Mouse (Mus musculus): Measurements from ENCODE around the gene Ddx55.

Gene Ddx55

DNA sequence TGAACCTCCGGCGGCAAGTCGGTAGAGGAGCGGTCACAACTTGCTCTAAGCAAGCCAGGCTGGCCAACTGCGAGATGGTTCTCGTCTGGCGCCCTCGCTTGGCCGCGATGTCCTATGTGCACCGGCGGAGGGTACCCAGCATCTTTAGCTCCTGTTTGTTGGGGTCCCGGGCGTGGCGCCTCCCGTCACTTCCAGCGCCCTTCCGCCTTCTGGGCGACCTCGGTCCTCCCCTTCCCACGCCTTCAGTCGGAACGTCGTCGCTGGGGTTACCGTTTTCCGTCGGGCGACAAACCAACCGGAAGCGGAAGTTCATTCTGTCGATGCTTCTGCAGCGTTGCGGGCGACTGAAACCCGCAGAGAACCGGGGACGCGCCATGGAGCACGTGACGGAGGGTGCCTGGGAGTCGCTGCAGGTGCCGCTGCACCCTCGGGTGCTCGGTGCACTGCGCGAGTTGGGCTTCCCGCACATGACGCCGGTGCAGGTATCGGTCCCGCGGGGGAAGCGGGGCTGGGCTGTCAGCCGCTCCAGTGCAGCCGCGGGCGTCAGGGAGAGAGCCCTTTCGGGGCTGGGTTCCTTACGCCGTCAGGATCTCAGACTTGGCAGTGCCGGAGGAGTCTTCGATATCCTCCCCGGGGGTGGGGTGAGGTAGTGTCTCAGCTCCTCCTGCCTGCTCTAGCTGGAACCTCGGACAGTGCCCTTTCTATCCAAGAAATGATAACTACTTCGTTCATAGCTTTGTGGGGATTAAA is at the start of gene Ddx55:
TSS of gene Ddx55 (plus strand) at position 307 of the 750 bp plus-strand sequence.
- DNase-seq (ENCODE audit: low spot score): peak; percentile 94

DNA sequence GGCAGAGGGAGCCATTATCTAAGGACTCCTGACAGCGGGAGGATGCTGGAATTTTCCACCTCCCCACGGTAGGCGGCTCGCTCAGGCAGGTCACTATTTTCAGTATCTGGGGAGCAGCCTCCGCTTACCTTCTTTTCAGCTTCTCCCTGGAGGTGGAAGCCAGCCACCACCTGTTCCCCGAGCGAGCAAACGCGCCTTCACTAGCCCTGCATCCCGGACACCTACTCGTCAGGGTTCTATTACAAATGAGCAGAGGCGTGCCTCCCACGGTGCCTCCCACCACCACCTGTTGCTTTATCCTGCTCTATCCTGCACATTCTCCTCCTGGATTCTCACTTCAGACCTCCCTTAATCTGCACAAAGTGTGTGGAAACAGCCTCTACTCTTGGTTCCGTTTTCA is 48.9 kb upstream of the Ddx55 start:
- no peak for DNase-seq (ENCODE audit: low spot score)

DNA sequence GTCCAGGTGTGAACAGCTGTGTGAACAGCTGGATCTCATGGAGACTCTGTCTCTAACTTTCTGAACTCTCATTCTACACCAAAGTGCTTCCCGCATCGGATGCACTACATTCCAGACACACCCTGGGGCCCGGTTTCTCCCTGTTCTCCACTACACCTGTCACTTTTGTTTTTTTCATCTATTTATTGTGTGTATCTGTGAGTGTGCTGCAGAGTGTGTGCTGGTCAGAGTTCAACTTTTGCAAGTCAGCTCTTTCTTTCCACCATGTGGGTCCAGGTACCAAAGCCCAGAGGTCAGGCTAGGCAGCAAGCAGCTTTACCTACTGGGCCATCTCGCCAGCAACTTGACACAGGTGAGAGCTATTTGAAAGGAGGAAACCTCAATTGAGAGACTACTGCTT is 47.4 kb upstream of the Ddx55 start:
- DNase-seq (ENCODE audit: low spot score): no peak

DNA sequence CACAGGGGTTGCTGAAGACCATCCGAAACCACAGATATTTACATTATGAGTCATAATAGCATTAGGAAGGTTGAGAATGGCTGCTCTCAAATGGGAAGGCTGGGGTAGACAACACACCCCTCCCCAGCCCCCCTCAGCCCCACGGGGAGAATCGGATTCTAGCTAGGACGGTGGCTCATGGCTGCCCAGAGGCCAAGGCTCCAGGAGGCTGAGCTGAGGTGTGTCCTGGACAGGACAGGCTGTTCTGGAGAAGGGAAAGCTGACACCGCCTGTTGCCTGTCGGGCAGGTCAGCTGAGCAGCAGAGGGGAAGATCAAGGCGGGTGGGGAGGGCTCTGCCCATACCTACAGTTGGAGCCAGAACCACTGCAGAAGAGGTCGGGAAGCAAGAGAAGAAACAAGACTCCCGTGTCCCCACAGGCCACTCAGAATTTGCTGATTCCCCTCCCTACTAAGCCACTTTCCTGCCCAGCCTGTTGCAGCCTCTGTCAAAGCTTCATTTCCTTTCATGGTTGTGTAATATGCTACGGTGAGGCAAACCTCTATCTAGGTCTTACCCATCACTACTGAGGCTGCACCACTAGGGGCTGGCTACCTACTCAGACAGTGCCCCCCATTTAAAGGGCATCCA is 45.8 kb upstream of the Ddx55 start:
- no peak for DNase-seq (ENCODE audit: low spot score)

DNA sequence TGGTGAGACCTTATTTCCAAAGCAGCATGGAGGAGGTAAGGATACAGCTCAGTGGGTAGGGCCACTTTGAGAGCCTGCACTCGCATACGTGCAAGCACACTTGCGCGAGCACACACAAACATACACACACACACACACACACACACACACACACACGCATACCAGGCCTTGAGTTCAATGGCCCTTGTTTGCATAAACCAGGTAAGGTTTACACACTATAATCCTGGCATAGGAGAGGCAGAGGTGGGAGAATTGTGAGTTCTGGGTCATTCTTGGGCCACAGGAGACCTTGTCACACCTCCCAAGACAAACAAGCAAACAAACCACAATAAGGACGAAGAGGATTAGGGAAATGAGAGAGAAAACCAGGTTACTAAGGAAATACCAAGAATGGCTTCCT is 43.5 kb upstream of the Ddx55 start:
- no peak for DNase-seq (ENCODE audit: low spot score)

DNA sequence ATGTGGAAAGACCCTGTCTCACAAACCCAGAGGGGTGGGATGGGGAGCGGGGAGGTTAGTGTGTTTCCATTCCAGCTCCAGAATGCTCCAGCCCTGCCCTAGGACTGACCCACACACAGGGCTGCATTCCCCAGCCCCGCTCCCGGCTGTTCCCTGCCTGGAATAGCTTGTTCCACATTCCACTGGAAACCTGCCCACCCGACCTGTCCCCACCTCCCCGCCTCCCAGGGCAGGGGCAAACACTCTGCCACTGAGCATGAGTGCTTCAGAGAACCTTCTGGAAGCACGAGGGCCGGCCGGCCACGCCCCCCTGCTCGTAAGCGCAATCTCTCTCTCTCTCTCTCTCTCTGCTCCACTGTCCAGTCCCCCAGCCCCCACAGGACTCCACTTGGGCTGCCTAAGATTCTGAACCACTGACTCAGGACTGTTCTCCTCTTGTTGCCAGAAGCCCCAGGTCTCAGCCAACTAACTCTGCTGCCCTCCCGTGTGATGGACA is 42.9 kb upstream of the Ddx55 start:
- no peak for DNase-seq (ENCODE audit: low spot score)

DNA sequence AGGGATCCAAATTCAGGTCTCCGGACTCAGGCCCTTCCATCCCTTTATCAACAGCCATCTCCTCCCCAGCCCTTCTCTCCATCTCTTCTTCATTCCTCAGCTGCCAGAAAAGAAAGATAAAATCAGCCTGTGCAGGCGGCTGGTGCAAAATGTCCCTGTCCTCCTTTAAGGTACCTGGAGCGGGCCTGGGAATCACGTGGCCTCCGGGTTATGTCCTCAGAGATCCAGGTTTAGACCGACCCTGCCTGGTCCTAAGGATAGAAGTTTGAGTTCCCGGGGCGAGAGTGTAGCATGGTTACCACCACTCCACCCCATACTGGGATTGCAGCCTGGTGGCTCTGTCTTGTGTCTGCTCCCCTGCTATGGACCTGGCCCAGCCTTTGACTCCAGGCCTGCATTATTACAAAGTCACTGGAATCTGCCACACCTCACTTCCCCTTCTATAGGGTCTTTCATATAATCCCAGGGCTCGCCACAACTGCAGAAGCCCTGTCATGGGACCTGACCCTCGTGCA is 42.1 kb upstream of the Ddx55 start:
- DNase-seq (ENCODE audit: low spot score): no peak

DNA sequence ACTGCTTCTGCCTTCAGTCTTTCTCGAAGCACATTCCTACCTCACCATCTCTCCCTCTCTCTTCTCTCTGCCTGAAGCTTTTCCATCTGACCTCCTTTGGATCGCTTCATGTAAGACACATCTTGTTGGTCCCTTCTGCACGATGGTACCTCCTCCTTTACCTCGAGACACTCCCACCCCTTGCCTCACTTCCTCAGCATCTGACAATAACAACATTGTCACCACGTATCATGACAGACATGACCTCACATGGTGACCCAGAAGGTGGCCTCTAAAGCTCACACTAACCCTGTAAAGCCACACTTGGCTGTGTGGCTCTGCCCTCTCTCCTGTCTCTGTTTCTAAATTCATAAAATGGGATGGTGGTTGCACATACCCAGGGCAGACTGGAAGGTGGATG is 36.9 kb upstream of the Ddx55 start:
- no peak for DNase-seq (ENCODE audit: low spot score)

DNA sequence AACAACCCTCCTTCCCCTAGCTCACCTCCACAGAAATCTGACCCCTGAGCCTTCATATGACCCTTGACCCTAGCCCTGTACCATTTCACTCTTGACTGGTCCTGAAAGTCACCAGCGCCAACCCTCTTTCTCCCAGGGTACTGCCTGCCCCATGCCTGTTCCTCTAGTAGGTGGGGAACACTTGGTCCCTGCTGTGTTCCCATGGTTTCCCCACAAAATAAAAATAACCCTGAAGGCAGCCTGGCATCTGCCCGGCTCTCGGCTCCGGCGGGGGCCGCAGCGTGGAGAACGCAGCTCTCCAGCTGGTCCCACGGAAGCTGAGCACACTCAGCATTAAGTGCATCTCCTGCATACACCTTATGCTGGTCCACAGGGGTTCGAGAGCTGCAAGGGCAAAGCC is 34.0 kb upstream of the Ddx55 start:
- DNase-seq (ENCODE audit: low spot score): no peak

DNA sequence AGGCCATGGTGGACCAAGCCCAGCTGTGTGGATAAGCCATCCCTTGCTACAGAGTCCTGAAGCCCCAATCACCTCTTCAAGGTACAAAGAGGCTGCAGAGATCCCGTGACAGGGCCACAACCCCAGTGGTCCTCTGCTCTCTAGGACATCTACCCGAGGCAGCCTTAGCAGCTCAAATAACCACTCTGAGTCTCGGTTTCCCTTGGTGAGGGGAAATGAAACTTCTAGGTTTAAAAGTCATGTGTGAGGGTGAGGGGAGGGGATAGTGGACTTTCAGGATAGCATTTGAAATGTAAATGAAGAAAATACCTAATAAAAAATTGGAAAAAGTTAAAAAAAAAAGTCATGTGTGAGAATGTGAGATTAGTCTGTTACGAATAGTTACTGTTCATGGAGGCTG is 31.1 kb upstream of the Ddx55 start:
- no peak for DNase-seq (ENCODE audit: low spot score)

DNA sequence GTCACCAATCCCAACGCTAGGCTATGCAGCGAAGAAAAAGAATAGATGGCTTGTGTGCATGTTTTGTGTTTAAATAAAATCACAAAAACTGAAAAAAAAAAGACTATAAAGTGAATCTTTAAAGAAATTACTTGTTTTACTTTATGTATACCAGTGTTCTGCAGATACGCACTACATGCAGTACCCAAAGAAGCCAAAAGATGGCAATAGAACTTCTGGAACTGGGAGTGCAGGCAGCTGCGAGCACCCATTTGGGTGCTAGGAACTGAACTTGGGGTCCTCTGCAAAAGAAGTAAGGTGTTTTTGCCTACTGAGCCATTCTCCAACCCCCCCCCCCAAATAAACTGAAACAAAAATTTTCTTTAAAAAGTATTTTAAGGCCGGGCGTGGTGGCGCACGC is 29.6 kb upstream of the Ddx55 start:
- DNase-seq (ENCODE audit: low spot score): no peak

DNA sequence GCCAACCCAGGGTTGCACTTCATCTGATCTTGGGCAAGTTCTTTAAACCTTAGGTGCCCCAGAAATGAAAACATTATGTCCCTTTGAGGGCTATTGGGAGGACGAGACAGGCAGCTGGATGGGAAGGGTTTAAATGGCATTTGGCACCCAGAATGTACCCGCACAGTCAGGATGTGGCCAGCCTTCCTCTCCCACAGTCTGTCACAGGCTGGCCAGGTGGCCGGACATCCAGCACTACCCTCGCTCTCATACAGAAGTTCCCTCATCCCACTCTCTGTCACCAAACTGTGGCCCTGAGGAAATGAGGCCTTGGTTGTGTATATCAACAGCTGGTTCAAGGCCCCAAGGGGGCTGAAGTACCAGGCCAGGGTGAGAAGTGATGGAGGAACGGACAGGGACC is 27.7 kb upstream of the Ddx55 start:
- DNase-seq (ENCODE audit: low spot score): no peak

DNA sequence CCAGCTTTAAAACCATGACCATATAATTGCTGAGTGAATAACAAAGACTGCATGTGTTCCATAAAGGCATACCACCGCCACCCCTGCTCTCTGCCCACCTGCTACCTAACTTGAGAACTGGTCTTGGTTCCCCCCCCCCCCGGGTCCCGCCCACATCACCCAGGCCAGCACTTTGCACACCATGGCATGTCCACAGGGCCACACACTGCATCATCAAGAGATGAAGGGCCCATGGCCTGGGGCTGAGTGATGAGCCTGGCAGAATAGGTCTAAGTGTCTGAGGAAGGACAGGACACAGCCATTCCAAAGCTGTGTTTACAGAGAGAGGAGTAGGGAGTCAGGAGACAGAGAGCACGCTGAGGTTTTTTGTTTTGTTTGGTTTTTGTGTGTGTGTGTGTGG is 24.3 kb upstream of the Ddx55 start:
- no peak for DNase-seq (ENCODE audit: low spot score)

DNA sequence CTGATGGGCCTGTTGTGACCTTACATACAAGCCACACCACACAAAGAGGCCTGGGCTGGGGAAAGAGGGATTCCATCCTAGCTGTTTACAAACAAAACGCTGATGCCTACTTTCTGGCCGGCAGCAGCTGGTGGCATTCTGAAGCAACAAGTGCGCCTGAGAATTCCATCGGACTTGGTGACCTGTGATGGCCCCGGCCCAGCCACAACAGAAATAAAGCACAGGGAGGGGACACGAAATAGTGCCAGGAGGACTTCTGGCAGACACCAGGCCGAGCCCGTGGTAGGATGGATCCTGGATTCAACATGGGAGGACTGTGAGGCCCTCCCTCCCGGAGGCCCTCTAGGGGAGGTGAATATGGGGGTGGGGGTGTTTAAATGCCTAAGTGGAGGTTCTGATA is 23.9 kb upstream of the Ddx55 start:
- DNase-seq (ENCODE audit: low spot score): no peak

DNA sequence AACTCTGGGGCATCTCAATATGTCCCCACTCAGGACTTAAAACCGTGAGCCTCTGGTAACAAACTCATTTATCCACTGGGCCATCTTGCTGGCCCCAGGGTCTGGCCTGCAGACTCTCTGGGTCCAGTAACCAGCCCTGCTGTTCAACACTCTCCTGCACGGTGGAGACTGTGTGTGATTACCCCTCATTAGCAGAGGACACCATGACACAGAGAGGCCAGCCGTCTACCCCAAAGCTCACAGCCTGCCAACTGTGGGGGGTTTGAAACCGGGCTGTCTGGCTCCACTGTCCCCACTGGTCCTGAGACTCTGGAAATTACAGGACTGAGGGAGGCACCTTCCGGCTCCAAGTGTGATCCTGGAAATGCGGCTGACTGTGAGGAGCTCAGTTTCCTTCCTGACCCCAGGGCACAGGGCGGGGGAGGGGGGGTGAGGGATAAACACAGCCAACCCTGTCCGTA is 23.4 kb upstream of the Ddx55 start:
- DNase-seq (ENCODE audit: low spot score): no peak

DNA sequence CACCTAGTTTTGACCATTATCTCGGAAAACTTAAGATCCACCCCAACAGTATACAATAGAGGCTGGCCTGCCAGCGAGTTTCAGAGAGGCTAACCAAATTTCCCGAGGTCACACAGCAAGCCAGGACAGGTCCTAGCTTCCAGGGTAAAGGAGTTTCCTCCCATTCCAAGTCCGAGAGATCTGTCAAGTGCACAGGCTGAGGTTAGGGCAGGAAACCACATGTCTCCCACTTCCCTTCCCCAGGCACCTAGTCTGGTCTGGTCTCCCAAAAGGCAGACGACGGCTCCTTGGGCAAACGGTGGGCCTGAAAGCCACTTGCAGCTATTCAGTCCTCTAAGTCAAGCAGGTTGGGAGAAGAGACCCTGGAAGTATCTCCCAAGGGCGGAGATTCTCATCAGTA is 23.0 kb upstream of the Ddx55 start:
- no peak for DNase-seq (ENCODE audit: low spot score)

DNA sequence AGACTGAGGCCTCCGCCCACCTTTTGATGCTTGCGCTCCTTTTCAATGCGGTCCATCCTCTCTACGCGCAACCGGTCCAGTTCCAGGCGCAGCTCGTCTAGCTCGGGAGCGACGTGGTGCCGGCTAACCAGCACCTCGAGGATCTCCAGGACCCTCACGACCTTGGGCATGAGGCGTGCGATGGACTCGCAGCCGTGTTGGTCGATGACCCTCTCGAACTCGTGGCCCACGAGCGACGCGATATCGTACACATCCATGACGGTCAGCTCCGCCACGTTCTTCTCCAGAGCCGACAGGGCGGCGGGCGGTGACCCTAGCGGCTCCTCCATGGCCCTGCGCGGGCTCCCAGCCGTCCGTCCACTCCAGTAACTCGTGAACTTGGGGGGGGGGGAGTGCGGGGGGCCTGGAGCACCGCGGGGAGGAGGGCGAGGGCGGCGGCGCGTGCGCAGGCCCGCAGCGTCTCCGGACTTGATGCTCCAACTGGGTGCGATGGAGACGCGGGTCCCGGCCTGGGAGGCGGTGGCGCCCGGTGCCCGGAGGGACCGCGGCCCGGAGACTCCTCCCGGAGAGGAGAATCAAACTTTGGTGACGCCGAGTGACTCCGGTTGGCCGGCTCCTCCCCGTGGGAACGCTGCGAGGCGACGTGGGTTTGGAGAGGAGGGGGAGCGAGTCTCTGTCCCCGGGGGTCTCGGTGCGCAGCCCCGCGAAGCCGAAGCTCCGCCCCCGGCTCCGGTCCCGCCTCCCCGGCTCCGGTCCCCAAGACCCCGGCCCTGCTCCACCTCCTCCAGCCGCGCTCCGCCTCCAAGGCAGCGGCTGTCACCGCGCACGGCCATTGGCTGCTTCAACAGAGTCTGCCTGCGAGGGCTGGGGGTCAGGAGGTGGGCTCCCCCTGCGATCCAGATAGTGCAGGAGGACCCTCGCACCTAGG is 21.7 kb upstream of the Ddx55 start, which contains the start of gene Rilpl1:
TSS of gene Rilpl1 (minus strand) at position 737 of the 928 bp plus-strand sequence.
- peak; percentile 49 for DNase-seq (ENCODE audit: low spot score)

DNA sequence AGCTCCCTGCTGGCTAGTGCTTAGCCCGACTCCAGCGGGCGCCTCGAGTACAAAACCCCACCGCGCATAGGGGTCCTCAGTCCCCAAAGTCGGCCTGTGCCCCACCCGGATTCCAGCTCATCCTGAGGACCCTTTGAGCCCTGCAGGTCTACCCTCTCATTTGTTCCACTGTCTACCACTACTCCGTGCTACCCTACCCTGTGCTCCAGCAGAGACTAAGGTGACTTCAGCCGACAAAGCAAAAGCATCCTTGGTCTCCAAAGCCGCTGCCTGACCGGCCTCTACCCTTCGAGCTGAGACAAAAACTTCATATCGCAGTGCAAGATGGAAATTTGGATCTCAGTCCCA is 21.1 kb upstream of the Ddx55 start:
- DNase-seq (ENCODE audit: low spot score): no peak

DNA sequence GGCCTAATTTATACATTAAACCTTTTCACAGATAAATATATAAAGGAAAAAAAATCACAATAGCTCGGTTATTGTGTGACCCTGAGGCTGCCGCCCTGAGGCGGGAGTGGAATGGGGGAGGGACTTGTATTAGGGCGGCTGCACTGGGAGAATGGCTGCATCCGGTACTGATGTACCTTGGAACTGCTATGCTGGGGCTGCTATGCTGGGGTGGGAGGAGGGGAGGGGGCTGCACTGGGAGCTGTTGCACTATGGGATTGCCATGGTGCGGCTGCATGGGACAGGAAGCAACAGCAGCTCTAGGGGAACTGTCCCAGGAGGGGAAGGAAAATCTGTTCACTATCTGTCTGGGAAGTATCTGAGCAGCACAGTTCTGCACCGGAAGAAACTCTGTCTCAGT is 20.2 kb upstream of the Ddx55 start:
- no peak for DNase-seq (ENCODE audit: low spot score)

DNA sequence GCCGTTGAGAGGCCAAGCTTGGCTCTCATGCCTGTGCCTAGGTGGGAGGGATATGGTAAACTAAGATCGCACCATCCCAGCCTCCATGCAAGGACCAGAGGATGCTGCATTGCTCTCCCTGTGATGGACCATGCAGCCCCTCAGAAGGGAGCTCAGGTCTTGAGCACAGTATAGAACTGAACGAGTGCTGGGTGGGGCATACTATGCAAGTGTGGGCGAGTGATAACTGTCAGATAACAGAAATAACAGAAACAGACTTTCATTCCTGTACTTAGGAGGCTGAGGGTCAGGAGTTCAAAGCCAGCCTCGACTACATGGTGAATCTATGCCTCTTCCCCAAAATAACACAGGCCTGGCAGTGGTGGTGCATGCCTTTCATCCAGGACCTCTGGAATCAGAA is 17.6 kb upstream of the Ddx55 start:
- no peak for DNase-seq (ENCODE audit: low spot score)

DNA sequence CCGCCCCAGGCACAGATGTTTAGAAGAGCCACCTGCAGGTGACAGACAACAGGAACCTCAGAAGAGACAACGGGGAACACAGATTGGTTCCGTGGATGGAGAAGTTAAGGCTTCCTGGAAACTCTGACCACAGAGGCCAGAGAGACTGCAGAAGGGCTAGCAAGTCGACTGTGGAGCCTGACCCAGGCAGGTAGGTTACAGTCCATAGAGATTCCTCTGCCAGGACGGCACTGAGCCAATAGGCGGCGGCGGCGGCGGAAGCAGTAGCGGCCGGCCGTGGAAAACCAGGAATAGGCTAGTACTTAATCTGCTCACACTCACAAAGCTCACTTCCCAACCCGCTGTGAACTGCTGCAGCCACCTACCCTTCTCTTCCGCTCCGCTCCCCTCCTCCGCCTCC is 15.9 kb upstream of the Ddx55 start:
- DNase-seq (ENCODE audit: low spot score): peak; percentile 8

All from T-cell, adult 2 months (primary cell).